Mouse (Mus musculus) retina, embryonic 14.5 days (tissue): ENCODE measurements around the gene Zfp366.

Source experiments
- DNase-seq: peaks from one replicate; pipeline ENCODE4 v3.0.0-alpha.2; 2015; ENCODE audit warnings: low spot score

Gene Zfp366

DNA sequence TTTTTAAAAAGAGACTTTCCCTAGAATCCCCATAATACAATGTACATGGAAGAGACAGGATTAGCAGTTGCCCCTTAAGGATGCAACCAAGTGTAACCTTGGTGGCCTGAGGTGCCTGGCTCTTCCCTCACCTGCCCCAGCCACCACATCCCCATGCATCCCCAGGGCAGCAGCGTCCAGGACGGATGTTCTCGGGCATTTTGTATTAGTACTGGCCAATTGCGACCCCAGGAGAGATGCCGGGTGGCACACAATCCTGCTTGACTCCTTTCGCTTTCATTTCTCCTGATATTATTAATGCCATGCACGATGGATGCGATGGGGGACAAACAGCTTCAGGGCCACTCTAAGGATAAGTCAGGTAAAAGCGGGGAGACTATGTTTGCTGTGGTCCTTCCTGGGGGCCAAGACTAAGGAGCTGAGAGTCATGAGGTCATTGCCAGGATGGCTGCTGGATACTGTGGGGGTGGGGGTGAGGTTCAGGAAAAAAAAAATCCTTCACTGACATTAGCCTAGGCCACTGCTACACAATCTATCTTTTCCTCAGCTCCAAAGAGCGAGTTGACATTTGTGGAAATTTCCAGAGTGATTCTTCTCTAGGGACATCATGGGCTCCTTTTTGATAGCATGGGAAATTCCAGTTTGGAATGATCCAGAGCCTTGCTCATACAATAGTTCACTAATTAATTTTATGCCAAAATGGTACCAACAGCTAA, 1.7 kb downstream of the Zfp366 start:
- DNase-seq, result no peak

DNA sequence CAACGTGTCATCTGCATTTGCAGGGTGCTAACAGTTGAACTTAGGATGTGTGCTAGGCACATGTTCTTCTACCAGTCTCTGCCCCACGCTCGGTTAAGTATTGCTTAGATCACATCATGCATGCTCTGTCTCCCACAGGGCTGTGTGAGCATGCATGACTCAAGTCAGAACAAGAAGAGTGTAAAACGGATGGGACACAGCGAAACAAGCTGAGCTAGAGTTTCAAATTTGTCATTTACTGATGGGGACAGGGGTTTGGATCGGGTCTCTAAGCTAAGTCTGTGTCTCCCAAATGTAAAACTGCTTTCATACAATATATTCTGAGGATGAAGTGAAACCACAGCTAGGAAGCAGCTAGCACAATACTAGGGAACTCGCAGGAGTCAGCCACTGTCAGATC, 2.2 kb downstream of the Zfp366 start:
- DNase-seq, result peak; percentile 16

DNA sequence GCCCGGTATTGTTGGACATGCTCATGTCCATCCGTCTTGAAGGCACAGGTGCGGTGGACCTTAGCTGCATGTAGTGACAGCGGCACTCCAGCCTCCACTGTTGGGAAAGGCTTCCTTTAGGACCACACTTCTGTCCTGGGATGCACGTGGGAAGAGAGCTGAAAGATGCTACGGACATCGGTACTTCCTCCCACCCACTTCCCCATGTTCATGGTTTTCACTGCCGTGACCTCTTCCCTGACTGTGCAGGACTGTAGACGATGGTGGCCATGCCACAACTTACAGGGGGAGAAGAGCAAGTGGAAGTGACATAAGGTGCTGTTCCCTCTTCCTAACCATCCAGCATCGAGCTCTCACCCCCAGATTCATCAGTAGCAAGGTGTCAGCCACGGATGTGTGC, 2.8 kb downstream of the Zfp366 start:
- no peak for DNase-seq

DNA sequence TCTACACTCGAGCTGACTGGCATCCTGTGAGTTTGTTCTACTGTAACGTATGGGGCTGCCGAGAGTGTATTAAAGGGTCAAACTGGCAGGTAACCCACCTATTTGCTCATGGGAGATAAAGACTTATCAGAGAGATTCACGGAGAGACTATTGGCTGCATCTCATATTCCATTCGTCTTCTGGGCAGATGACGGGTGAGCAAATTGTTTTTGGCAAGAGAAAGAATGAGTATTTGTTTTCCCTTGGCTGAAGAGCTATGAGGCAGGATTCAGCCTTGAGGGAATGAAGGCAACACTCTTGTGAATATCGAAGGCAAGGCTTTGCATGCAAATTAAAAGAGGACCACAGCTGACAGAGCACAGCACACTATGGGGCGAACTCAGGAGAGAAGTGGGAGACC, 4.0 kb downstream of the Zfp366 start:
- no peak for DNase-seq

DNA sequence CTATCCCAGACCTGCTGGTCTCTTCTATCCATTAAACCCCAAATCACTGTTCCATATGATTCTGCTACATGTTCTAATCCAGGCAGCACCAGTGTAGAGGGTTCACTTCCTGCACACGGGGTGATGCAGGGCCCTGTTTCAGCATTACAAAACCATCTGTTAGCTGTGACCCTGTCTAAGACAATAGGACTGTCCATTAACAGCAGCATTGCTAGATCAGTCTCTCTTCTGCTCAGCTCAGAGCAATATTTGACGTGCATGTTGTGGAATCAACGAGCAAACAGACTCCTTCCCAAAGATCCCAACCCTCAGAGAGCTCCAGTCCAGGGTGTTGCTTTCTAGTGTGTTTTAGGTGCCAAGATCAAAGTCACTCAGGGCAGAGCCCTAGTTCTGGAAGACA, 5.0 kb downstream of the Zfp366 start:
- DNase-seq, result no peak

DNA sequence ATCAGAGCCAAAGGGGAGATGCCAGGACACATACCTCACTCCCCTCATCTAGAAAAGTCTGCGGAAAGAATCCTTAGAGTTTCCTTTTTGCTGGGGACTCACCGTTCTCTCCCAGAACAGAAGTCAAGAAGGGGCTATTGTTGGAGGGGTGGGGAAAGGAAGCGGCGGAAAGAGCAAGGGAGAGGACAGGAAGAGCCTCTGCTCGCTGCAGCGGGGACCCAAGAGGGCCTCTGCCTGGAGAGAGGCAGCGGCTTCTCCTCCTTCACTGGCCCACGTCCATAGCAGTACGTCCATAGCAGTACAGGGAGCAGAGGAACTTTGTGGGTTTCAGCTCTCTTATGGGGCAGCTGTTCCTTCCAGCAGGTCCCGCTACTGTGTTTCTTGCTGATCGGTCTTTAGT, 5.8 kb downstream of the Zfp366 start:
- DNase-seq, result no peak

DNA sequence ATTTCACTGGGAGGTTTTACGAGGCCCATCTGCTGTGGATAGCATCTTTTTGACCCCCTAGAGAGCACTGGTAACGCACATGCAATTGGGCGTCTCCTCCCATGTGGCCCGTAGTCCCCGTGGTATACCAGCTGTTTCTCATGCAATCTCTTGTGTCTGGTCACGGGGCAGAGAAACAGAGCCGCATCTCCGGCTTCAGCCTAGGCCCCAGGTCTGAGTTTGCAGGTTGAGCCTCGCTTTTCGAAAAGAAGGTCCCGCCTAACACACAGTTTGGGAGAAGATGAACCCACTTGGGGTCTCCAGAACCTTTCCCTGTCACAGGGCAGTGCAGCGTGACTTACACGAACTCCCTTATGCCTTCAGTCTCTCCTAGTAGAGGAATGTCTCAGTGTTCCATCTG, 6.4 kb downstream of the Zfp366 start:
- DNase-seq, result no peak

DNA sequence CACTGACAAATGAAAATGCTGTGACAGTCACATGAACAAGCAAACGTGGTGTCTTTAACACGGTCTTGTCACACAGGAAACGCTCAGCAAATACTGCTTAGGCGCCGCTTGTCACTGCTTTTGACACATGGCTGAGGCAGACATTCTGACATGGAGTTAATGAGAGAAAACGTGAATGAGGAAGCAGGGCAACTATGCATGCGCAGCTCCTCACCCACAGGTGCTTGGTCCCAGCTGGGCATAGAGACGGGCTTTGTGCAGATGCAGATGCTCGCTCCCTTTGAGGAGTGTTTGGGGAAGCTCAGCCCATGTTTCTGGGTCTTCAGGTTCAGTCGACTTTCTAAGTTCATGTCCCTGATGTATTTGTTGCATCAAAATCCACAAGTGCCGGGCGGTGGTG, 11.7 kb downstream of the Zfp366 start:
- DNase-seq, result no peak

DNA sequence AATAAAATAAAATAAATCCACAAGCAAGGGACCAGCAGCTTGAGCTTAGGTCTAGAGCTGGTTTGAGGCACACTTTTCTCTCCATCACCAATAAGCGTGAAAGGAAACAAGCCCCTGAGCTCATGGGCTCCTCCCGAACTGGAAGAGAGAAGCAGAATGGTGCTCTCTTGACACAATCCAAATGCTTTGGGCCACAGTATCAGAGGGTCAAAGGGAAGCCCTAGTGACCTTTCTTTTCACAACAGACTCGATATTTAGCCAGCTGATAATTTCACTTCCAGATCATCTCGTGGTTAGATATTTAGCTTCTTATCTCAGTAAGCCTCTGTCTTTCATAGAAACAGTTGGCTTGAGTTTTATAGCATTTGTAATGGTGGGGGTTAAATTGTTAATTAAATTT, 12.2 kb downstream of the Zfp366 start:
- DNase-seq, result no peak

DNA sequence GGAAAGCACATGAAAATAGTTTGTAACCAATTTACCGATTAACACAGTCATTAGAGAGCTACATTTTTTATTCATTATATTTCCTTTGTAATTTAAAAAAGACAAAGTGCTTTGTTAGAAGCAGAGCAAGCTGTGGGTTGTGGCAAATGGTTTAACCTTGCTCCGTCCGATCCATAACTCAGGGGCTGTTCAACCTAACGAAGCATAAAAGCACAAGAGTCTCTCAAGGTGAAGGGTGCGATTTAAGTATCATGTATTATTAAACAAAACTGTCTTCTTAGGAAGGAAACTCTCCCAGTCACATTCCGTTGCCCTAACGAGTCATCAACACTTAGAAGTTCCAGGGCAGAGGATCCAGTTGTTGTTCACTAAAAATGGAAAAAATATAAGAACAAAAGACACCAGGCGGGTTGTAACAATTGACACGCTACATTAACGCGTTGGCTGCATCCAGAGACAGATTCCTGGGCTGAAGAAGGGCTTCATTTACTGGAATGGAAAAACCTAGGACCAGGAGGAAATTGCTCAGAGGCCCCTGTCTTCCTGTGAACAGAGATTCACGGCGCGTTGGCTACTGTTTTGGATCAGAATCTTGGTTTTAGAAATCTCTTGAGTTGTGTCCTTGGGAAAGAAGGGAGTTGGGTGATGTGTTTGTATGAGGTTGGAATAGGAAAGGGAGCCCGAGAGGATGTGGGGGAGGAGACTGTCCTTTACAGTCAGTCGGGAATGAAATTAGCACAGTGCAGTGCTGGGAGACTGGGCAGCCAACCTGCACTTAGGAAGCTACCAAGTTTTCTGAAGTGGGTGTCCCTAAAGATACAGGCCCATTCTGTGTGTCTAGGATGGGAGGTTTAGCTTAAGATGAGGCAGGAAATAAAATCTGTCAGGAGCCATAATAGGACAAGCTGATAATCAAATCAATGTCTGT, 17.3 kb downstream of the Zfp366 start:
- DNase-seq, result peak; percentile 26

DNA sequence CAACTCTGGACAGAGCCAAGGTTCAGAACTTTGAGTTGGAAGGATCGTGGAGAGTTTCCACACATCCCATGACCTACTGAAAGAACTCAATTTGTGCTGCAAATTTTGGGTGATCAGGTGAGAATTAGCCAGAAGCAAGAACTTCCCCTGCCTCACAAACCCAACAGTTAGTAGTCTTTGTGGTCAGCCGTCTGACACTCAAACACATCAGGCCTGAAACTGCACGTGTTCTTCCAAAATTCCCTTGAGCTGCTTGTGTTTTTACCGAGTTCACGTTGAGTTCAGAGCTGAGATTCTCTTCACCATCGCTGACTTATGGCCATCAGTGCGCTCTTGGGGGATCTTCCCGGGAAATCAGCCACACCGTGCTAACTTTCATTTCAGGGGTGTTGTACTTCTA, 22.6 kb downstream of the Zfp366 start:
- no peak for DNase-seq

DNA sequence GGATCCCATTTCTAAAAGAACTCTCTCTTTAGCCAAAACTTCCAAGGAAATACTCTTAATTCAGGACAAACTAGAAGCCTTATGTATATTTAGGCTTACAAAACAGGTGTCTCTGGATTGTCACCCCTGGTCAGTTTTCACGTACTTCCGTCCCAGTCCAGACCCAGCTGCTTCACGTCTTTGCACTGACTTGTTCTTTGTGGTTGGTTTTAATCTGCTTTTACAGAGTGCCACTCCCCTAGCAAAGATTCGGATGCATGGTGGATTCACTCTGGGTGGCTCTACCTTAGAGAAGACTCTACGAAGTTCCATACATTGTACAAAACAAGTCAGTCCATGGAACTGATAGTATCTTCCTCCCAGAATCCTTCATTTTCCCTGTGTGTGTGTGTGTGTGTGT, 25.2 kb downstream of the Zfp366 start:
- no peak for DNase-seq

DNA sequence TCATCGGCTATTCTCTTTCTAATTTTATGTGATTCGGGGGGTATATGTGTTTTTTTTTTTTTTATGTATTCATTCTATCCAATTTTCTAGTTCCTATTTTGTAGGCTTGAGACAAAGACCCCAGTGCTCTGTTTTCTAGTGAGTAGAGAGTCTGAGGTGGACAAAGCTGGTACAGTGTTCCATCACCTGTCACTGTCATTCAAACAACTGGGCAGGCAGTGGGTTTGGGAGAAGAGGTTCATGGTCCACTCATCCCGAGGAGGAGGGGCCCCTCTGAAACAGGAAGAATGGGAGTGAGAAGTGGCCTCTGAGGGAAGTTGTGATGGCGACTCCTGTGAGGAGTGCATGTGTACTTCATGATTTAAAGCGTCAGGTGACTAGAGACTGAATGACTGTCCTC, 26.2 kb downstream of the Zfp366 start:
- DNase-seq, result no peak

DNA sequence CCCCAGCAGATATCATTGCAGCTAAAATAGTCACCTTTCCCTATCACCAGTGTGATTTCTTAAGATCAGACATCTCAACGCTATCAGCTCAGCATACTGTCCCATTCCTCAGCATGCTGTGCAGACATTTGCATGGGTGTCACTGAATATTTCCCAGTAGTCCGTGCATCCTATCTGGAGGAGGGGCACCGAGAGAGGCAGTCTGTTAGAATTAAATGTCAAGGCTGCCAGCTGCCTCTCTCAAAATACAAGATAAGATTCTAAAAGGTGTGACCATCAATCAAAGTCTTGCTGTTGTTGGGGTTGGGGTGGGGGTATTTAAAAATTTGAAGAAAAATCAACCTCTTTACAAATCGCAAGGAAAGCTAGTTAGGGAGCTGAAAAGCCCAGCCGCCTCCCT, 28.4 kb downstream of the Zfp366 start:
- no peak for DNase-seq

DNA sequence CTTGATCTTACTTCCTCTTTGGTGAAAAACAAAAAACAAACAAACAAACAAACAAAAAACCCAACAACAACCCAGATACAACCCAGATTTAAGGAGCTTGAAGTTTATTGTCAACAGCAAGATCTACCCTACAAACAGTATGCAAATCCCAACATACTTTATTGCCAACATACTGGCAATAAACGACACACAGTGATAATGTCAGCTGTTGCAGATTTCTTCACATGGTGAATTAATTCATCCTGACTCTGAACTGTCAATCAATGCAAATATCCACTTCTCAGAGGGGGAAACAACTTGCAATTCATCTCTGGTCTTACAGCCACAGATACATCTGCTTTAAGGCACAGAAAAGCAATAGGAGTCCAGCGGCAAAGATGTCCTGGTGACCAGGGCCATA, 31.4 kb downstream of the Zfp366 start:
- no peak for DNase-seq

DNA sequence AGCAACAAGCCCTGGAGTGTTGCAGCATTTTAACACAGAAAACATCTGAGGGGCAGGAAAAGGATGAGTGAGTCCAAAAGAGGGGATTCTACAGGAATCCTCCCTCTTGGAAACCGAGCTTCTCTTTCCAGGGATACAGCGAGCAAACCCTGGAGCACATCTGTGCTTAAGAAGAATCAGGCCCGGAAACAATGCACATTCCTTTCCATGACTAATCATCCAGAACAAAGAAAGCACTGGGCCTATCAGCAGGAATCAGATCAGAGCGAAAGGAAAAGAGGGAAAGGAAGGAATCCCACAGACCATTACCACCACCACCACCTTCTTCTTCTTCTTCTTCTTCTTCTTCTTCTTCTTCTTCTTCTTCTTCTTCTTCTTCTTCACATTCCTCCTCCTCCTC, 33.4 kb downstream of the Zfp366 start:
- DNase-seq, result peak; percentile 38

DNA sequence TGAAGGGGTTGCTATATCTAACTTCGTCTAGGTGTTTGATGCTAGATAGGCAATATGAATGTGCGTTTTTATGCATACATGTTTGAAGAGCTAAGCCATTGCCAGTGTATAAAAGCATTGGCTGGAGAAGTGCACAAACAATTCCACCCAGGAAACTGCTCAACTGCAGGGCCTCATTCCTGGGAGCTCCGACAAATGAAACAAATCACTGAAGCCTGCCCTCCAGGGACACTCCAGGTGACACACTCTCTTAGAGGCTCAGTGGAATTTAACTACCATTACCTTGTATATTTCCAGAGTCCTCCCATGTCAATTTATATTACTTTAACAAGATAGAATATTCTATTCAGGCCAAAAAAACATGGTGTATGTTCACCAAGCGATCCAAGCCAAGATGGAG, 35.0 kb downstream of the Zfp366 start:
- no peak for DNase-seq

DNA sequence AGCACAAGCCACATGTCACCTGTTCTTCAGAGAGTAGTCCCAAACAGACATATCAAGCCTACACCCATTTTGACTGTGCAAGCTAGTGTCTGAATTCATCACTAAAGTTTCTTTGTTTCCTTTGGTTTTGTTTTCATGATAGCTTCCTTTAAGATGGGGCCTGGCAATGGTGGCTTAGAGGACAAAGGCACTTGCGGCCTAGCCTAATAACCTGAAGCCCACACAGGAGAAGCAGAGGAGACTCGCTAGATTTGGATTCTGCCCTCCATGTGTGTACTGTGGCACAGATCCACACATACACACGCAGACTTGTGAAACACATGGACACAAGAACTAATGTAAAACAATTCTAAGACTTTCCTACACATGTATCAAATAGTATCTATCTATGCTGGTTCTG, 37.4 kb downstream of the Zfp366 start:
- DNase-seq, result no peak

DNA sequence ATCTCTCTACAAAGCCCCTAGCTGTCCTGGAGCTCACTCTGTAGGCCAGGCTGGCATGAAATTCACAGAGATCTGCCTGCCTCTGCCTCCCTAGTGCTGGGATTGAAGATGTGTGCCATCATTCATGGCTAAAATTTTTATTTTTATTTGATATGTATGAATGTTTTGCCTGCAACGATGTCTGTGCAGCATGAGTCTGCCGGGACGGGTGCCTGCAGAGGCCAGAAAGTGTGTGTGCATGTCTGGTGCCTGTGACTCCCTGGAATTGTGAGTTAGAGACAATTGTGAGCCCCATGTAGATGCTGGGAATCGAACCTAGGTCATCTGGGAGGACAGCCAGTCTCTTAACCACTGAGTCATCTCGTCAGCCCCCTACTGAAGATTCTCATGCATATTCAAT, 37.9 kb downstream of the Zfp366 start:
- no peak for DNase-seq

DNA sequence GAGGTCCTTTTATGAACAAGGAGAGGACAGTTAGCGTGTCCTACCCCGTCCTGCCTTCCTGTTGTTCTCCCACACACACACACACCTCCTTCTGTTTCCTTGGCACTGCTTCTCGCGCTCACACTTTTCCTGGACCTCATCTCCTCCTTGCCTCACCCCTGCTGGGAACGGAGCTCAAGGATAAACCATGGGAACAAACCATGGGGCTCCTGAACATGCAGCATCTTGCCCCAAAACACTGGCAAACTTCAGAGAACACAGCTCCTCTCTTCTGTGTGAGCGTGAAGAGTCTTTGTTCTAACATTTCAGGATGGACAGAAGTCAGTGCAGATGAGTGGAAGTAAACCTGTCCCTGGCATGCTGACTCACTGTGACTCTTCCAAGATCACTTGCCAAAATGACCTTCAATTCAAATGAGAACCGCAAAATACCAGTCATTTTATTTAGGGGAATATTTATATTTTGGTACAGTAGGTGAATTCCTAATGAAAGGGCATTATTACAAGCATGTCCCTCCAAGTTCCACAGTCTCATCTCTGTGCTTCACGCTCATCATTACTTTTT, 38.8 kb downstream of the Zfp366 start:
- DNase-seq, result no peak

DNA sequence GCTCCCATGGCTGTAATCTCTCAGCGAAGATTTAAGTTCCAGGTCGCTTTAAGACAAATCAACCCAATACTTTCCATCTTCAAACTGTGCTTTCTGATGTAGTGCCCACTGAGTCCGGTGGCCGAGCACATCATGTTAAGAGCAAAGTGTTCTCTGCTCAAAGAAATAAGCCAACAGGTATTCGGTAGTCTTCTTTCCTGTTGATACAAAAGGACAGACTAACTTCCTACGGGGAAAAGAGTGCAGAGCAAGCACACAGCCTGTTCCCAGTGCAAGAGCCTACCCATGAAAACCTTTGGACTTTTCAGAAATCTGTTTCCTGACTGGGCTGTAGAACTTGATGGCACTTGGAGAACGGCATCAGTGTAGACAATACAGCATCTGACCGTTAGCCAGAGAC, 39.3 kb downstream of the Zfp366 start:
- DNase-seq, result no peak

DNA sequence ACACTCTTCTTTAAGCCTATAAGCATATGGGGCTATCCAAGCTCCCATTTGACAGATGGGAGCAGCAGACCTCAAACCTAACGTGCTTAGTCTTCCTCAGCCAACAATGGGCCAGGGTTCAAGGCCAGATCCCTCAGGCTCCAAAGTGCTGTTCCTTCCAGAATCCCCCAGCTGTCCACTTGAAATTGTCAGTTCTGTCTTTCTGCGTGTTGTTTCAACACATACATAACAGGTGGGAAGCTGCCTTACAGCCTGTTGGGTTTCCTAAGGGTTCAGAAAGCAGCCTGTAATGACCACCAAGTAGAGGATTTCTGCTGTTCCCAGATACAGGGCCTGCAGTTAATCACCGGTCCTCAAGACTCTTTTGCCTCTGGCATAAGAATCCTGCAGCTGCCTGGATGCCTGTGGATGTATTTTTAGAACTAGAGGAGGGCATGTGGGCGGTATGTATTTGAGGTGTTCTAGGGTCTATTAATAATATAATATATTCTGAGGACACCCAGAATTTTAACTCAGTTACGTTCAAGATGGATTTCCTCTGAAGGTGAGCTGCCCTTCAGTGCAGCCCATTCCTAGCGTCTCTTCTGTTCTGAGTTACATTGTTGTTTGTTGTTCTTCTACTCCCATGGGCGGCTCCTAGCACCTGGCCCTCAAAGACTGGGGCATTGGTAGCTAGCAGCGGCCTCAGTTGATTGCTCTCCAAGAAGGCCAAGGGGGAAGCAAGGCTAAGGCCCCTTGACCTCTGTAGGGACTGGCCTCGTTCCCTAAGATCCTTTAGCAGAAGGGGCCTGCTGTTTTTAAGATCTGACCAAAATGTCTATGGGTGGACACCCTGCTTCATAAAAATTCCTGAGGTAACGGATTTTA, 41.0 kb downstream of the Zfp366 start:
- DNase-seq, result no peak
